Mouse (Mus musculus): ENCODE data around the gene Surf2.
"Not testable (repeated sequence)": the region's sequence is repeated elsewhere in the genome, so short reads cannot be mapped to it uniquely, and the experiment has no call there.

Gene Surf2

DNA sequence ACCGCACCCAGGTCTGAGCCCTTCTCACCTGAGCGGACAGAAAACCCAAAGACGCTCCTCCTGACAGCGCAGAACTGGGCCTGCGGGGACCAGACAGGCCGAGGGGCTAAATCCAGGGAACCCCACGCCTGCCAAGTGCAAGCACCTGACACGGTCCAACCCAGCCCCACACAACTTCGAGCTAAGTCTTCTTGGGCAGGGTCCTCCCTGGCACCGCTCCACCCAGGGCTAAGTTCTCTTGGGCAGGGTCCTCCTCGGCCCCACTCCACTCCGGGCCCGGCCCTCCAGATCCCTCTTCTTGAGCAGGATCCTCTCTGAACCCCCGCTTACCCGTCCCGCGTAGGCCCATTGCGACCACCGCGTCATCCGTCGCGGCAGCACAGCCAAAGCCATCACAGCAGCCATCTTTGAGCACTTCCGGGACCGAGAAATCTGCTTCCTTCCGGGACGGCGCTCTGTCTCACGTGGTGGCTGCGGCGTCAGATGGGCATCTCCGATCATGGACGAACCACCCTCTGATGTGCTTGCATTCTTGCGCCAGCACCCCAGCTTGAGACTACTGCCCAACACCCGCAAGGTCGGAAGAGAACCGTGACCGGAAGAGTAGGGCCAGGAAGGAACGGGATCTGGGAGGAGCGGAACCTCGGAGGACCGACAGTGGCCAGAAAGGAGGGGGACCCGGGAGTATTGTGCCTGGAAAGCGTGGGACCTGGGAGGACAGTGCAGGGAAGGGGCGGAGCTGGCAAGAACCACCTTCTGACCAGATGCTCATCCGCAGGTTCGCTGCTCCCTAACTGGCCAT is at the start of gene Surf2, which contains the start of gene Surf1:
Surf2 (plus strand) TSS at position 441 of the 802 bp plus-strand sequence.
Surf1 (minus strand) TSS at position 604 of the 802 bp plus-strand sequence.
- DNase-seq, result peak; percentile 89

DNA sequence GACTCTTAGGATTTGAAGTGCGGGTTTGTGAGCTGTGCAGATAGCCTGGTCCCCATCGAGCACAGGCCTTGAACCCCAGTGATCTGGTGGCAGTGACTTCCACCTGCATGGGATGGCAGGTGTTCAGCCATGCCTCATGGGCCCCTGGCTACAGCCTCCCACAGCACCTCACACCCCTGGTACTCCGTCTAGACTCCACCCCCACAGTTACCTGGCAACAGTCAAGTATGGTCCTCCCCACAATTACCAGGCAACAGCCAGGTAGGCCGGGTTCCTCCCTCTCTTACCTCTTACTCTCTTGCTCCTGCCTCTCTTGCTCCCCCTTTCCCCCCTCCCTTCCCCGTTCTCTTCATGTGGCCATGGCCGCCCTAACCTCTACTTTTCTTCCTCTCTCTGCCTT is 45.5 kb upstream of the Surf2 start:
- no peak for DNase-seq

DNA sequence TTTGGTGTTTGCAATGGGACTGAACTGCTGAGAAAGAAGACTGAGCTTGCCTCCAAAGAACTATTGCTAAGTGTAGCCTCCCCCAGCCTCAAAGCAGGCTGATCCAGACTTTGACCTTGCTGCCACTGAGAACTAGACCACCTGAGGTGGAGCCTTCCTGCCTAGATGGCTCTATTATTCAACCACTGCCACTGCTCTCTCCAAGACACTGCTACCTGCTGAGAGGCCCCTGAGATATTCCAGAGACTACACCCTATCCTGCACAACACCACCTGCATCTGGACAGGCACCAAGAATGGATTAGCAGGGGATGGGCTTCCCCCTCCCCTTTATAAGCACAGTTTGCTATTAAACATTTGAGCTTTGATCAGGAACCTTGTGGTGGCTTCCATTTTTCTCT is 37.6 kb upstream of the Surf2 start:
- no peak for DNase-seq

DNA sequence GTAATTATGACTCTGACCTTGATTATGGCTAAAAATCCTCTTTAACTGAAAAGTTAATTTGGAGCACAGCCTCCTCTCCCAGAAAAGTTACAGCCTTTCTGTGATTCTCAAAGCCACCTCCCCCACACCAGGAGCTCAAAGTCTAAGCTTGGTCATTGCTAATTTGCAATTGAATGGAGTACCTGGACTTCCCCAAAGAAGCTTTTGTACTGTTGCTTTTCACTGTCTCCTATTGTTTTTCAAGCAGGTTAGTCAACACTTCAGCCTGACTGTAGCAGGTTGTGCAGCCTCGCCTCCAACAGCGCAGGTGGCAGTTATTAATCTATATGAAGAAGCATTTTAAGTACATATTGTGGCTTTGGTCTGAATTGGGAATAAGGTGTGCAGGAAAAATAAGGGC is 30.6 kb upstream of the Surf2 start:
- DNase-seq, result not testable (repeated sequence)

DNA sequence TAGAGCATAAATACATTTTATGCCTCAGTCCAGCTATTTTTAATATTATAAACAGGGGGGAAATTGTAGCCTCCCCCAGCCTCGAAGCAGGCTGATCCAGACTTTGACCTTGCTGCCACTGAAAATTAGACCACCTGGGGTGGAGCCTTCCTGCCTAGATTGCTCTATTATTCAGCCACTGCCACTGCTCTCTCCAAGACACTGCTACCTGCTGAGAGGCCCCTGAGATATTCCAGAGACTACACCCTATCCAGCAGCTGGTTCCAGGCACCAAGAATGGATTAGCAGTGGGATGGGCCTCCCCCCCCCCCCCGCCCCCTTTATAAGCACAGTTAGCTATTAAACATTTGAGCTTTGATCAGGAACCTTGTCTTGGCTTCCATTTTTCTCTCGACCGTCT is 30.0 kb upstream of the Surf2 start:
- DNase-seq, result not testable (repeated sequence)

DNA sequence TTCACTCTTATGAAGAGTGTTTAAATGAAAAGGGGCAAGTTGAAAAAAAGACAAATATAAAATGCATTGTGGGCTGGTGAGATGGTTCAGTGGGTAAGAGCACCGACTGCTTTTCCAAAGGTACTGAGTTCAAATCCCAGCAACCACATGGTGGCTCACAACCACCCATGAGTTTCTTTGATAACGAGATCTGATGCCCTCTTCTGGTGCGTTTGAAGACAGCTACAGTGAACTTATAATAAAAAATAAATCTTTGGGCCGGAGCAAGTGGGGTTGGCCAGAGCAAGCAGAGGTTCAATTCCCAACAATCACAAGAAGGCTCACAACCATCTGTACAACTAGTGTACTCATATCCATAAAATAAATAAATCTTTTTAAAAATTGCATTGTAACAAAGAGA is 20.3 kb upstream of the Surf2 start:
- no peak for DNase-seq

DNA sequence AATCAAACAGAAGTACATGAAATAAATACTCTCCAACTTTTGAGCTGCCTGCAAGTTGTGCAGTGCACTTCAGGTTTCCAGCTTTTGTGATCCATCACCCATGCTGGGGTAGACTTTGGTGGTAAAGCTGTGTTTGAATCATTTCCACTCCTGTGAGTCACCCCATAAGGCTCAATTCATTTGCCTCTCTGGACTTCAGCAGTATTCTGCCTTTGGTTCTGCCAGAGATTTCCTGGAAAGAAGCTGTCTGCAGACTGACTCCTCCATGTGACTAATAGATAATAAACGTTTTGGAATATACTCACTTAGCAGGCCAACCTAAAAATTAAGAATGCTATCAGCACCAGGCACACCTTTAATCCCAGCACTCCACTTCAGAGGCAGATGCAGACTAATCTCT is 15.4 kb upstream of the Surf2 start:
- no peak for DNase-seq

DNA sequence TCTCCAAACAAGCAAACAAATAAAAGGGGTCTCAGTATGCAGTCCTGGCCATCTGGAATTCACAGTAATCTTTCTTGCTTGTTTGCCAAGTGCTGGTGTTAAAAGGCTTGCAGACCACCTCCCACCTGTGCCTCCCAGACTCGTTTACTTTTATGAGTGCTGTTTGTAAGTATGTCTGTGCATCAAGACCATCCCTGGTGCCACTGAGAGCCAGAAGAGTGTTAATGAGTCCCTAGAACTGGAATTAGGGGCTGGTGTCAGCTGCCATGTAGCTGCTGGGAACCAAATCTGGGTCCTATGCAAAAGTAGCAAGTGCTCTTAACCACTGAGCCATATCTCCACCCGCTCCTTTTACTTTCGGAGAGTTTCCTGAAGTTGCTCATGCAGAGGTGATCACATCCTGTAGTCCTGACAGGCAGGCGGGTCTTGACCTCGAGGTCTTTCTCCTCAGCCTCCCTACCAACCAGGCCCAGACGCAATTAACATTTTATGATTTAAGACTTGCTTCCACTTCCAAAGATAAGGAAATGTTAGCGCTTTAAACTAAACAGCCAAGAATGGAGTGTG is 14.2 kb upstream of the Surf2 start:
- no peak for DNase-seq

DNA sequence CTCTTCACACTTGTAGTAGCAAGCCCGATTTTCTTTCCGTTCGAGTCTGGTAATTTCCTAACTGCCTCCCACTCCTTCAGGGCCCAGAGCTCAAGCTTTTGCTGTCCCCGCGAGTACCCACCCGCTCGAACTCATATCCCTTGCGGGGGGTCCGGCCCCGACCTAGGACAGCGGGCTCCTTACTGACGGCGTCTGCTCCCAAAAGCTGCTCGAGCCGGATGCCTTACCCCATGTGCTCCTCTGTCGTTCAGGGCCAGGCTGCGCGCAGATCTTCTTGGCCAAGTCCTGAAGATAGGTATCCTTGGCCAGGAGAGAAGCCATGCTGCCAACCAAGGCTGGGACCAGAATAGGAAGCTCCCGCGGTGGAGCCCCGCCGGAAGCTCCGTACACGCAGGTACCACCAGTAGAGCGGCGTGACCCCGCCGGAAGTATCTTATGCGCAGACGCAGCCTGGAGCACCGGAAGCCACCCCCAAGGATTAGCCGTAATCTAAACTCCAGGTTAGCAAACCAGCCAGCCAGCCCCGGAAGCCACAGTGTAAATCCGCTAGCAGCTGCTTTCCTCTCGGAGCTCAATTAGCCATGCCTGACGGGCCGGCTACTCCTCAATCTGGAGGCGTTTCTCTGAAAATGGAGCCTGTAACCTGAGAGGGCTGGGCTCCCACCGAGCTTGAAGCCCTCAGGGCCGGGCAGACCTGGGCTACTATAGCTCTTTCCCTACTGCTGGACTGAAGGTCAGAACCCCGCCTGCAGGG is 13.5 kb upstream of the Surf2 start, which contains the start of gene Surf6:
Surf6 (minus strand) TSS at position 413 of the 754 bp plus-strand sequence.
- DNase-seq, result peak; percentile 97

DNA sequence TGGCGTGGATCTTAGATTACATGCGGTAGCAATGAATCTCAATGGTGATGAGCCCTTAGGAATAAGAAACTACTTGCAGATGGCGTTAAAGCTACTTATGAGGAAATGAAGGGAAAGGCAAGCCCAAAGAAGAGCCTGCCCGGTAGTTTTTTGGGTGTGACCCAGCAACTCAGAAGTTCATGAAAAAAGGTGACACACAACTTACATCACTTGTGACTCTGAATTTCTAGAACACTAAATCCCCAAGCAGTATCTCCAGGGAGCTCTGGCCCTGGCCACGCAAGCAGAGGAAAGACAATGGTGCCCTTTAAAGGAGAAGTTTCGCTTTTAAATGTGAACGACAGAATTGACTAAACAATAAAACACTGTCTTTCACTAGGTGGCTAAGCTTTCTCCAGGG is 12.9 kb upstream of the Surf2 start:
- DNase-seq, result no peak

DNA sequence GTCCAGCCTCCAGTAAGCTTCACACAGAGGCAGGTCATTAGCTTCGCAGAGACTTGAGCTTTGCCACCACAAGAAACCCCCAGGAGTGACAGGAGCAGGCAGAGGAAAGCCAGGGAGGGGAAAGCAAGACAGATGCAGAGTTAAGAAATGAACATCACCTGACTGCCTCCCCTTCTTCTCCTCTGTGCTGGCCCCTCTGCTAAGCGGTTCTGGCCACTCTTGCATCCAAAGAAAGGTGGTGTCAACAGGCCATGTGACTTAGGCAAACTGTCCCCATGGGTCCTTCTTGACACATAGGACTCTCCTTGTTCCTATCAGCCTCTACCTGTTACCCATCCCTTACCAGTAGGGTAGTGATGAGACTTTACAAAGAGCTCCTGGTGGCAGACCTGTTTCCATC is 10.2 kb upstream of the Surf2 start:
- no peak for DNase-seq

DNA sequence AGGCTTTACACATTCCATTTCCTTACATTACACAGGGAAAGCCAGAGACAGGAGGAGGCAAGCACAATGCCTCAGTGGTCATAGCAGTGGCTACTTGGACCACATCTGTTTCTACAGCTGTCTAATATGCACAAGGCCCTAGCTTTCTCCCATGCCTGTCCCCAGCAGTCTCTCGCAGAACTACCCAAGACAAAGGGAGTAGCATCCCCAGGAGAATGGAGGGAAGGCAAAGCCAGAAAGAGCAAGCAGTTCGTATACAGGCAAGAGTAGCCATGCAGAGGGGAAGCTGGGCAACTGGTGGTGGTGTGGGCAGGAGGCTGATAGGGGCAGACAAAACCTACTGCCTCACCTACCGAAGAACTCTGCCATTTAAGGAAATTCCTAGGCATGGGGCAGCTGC is 9.7 kb upstream of the Surf2 start:
- no peak for DNase-seq

DNA sequence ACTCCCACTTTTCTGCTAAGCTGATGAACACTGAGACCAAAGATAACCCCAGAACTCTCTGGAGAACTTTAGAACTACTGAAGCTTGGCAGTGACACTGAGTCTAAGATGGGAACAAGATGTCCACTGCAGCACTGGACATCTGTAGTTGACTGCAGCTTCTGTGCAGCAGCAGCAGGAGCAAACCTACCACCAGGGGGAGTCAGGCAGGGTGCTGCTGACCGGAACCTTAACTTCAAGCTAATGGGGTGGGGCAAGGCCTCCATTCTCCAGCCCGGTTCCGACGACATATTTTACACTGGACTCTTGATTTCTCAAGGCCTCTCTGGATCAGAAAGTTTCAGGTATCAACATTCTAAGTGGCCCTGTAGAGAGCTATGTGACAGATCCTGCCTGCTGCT is 9.1 kb upstream of the Surf2 start:
- DNase-seq, result peak; percentile 55

DNA sequence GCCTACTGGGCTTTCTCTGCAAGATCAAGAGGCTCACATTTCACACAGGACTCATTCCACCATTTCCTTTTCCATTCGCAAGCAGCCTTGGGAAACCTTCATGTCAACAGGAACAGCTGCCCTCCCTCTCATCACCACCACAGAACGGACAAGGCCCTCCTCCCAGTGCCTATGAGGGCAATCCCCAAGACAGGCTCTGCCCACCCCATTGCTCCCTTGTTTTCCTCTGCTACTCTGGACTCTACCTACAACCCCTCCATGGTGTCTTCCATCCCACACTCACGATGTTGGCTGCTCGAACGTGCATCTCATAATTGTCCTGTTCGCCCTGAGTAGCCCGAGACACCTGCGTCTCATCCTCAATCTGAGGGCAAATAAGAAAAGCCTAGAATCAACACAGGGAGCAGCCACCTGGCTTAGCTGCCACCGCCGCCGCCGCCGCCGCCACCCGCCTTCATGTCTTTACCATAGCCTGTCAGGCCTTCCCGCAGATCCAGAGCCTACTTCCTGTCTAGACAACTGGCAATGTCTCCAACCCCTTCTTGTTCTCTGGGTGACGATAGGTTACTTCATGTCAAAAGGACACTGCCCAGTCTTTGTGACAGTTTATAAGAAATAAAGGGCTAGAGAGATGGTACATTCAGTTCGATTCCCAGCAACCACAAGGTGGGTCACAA is 7.3 kb upstream of the Surf2 start:
- no peak for DNase-seq

DNA sequence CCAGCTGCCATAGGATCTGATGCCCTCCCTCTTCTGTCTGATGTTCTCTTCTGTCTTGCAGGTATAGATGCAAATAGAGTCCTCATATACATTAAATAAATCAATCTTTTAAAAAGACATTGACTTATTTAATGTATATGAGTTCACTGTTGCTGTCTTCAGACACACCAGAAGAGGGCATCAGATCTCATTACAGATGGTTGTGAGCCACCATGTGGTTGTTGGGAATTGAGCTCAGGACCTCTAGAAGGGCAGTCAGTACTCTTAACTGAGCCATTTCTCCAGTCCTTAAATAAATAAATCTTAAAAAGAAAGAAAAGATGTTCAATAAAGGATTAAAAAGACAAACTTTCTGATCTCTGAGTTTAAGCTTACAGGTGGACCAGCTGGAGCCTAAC is 6.8 kb upstream of the Surf2 start:
- DNase-seq, result no peak

DNA sequence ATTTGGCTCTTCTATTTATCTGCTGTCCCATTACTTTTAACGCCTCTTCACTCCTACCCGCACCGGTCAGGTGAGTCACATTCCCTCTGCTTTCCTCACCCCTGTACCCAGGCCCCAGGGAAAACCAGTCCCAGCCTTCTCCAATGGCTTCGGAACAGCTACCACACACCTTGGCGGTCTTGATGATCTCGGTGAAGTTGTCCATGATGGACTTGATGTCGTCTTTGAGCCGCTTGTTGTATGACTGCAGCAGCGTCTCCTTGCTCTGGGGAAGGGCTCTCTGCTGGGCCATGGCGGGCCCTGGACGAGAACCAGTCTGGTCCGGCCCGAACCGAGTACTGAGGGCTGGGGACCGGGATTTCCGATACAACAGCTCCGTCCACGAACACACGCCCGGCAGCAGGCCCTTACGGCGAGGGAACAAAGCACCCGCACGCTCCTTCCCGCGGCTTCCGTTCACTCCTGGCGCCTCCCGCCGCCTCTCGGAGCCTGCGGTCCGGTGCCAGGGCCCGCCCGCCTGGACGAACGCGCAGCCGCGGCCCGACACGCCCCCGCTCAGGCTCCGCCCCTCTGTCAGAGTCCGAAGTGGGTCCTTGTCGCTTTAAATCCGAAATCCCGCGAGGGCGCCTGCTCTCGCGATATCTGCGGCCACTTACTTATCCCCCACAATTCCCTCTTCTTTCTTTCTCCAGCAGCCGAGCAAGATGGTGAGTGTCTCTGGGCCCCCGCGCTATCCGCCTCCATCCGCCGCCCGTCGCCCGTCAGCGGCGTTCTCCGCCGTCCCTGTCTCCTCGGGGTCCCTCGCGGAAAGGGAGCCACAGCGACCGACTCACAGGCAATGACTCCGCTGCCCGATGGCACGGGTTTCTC is 5.8 kb upstream of the Surf2 start, which contains the start of the genes Med22 and Rpl7a:
Med22 (minus strand) TSS at position 554 of the 870 bp plus-strand sequence.
Rpl7a (plus strand) TSS at position 641 of the 870 bp plus-strand sequence.
- DNase-seq, result peak; percentile 99

DNA sequence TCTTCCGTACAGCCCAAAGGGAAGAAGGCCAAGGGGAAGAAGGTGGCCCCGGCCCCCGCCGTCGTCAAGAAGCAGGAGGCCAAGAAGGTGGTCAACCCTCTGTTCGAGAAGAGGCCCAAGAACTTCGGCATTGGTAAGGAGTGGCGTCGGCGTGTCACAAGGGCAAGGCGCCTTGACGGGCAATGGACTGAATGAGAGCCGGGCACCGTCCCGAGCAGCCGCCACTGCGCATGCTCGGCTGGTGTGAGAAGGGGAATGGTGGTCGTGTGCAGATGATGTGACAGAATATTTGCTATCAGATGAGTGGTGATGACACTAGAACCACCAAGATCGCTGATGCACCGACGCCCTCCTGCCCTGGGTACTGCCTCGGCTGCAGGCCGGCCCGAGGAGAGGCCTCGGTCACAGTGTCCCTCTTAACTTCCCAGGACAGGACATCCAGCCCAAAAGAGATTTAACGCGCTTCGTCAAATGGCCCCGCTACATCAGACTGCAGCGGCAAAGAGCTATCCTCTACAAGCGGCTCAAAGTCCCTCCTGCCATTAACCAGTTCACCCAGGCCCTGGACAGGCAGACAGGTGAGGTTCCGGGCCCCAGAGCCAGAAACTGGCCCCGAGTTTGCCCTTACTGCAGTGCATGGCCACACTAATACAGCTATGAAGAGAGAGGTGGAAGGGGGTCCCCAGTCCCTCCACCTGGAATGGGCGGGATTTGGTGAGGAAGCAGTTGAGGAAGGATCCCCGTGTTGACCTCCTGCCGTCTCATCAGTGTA is 5.0 kb upstream of the Surf2 start:
- DNase-seq, result peak; percentile 75

DNA sequence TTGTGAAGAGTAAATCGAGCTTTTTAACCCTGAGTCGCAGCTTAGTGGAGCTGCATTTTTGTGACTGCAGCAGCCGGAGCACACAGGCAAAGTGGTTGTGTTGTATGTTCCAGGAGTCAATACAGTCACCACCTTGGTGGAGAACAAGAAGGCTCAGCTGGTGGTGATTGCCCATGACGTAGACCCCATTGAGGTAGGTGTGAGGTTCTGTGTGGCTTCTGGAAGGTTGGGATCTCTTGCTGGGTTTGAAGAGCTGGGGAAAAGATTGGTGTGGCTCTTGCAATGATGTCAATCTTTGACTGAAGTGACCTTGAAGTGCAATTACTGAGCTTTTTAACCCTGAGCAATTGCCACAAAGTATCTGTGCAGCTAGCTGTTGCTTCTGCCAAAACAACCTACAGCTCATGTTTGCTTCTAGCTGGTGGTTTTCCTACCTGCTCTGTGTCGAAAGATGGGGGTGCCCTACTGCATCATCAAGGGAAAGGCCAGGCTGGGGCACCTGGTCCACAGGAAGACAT is 3.9 kb upstream of the Surf2 start:
- no peak for DNase-seq

DNA sequence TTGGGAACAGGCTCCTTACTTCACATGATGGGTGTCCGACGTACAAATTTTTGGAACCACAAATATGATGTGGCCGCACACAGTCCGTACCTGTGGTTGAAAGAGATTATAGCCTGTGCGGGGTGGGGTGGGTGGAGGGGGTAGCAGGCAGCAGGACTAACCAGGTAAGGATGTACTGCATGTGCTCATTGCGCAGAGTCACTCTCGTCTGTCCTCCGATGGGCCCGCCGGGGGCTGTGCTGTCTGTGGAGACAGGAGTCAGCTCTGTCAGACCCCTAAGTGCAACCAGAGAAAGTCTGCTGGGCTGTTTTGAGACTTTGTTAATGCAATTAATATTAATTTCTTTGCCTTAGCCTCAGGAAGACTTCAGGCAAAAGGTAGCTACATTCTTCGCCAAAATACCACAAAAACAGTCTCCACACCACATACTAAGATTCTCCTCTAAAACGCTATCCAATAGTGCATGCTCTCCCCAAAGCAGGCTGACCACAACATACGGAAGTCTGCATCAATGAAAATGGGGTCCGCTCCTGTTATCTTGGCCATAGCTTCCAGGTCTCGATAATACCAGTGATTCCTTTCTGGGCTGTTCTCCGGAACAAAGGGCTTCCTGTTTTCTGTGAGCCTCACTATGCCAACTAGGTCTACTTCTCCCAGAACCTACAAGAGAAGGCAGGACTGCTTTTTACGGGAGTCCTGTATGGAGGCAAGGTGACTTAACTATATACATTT is 2.6 kb upstream of the Surf2 start:
- no peak for DNase-seq
